Mouse (Mus musculus): ENCODE measurements around the gene Tlr2.

Tlr2 gene

DNA sequence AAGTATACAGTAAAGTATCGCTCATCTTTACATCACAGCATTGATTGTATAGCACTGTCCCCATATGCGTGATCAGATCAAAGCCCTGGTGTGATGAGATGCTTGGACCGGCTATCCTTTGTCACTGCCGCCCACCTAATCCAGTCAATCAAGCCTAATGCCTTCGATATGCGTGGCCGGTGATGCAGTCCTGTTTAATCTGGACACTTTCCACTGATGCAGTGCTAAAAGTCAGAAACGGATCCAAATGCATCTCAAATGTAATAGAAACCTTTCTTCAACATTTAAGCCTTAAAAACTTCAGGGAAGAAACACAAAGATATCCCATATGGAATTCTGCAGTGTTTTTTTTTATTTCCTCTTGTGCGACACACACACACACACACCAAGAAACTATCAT is 13.9 kb downstream of the Tlr2 start:
- DNase-seq = no peak

DNA sequence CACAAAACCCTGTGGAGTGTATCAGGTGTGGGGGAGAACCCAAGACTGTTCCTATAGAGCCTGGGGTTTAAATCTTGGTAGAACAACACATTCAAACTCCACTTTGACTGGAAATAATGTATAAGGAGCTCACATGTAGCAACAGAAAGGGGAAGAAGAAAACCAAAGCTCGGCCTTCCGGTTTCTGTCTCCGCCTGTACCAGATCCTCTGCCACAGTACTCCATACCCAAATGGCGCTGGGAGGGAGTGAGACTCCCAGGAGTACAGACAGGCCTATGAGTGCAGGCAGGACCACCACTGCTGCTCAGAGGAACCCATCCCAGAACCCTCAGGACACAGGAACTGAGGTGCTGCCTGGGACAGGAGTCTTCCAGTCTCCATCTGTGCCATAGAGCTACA is 17.8 kb downstream of the Tlr2 start:
- no peak for DNase-seq

DNA sequence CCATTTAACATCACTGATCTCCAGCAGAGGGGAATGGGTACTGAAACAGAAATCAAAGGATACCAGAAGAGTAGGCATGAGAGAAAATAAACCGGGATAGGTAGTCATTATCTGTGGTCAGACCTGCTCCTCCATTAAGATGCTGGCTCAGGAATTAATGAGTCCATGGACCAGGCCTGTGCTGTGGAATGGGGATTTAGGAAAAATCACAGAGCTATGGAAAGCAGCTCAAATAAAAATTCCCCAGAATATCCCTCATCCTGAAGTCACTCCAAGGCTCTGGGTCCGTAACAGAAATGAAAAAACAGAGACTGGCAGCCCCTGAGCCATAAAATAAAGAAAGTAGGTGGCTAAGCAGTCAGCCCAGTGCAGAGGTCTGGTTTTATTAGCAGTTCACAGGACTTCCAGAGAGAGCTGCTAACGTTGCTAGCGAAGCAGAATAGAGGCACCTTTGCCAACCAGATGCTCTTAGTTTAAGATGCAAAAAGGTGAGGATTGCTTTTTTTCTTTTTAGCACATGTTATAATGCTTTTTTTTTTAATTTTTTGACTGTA is 25.1 kb downstream of the Tlr2 start:
- no peak for DNase-seq

DNA sequence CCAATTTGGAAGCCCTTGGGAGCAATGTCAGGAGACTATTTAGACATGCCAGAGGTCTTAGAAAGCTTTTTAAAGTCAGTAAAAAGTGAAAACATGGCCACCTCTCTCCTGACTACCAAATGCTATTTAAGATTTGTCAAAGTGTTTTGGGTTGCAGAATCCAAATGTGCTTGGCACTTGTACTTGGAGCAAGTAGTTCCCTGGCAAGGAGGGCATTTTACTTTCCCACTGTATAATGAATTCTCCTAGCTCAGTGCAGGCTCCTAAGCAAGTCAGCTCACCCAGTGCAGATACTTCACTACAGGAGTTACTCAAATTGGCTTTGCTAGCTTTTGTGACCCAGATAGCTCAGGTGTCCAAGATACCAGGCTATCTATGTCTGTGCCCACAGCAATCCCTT is 28.7 kb downstream of the Tlr2 start:
- no peak for DNase-seq

DNA sequence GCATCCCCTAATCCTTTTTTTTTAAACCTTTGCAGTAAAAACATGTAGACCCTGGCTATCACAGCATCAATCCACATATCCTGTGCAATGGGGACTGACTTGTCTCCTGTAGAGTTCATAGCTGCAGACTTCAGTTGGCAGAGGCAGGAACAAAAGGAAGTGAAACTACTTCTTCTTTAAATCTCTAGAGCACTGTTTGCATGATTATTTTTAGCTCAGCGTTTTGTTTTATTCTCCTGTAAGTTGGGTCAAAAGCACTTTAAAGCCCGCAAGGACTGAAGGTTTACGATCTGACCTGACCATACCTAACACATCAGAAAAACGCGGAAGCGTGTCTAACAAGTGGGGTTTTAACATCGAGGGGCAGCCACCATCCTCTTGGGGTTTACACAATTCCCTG is 29.6 kb downstream of the Tlr2 start:
- no peak for DNase-seq

DNA sequence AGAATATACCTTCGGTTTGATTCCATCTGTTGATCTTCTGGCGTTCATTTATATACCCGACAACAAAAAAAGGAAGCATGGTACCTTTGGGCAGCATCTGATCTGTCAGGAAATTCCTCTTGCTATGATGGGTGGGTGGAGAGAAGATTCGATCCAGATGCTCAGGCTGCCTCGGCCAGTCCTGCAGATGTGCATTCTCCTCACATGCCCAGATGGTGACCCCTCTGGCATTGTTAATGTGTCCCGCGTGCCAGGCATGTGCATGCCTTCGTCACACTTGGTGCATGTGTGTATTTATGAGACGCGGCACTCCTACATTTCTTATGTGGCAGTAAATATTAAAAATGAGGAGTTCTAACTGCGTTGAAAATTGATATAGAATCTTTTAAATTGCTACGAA is 33.1 kb downstream of the Tlr2 start:
- DNase-seq = no peak

DNA sequence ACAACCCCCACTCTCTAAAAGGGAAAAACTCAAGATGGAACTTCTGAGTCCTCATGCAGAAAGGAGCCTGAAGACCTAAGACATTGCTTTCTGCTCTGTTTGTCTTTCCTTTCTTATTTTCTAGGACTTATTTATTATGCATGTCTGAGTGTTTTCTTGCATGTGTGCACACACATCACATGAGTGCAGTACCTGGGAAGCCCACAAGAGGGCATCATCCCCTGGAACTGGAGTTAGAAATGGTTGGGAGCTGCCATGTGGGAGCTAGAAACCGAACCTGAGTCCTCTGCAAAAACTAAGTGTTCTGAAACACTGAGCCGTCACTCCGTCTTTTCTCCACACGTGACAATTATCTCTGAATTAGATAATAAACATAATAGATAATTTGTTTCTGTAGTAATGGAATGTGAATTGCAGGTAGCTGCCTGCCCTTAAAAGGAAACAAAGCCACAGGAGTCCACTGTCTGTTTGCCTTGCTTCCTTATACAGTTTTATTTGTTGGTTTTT is 39.9 kb downstream of the Tlr2 start:
- DNase-seq = no peak

DNA sequence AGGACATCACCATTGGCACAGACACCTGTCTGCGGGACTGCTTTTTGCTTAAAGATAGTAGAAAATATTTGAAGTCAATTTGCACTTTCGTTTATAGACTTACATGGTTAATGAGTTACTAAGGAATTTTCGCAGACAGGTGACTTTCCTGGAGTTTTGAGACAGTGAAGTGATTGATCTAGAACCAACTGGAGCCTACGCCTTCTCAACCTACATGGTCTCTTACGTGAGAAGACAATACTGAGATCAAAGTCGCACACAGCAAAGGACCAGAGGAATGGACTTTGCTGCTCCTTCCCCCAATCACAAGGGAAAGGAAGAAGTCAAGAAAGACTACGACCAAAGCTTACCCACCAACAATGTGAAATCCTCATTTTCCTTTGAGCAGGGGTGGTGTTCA is 42.1 kb downstream of the Tlr2 start:
- DNase-seq = no peak

DNA sequence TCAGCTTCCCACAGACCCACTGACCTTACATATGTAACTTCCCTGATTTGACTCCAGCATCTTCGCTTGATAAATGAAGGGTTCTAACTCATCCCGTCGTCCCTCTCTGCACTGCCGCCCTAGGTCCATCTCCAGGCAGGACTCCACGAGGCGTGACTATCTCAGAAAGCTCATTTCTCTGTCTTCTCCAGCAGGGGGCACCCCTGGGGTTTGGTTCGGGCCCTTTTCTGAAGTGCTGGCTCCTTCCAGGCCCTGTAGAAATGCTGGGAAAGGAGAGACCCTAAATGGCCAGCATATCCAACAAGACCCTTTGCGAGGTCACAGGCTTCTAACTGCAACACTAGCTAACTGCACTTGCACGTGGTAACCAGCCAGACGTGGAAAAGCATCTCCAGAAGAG is 43.7 kb downstream of the Tlr2 start:
- peak; percentile 8 for DNase-seq

DNA sequence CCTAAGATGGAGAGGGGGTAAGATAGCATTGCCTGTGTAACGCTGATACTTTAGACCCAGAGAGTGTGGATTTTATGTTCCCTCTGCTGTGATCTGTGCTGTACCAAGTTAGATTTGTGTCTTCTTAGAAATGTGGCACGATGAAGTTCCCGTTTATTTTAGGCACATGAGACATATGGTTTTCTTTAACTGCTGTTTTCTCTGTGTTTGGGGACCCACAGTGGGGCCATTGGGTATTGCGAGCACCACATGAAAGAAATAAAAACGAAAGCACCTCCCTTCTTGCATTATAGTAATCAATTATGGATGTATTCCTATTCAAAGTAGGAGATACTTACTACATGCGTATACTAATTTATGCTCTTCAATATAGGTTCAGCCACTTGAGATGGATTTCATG is 44.5 kb downstream of the Tlr2 start:
- no peak for DNase-seq

DNA sequence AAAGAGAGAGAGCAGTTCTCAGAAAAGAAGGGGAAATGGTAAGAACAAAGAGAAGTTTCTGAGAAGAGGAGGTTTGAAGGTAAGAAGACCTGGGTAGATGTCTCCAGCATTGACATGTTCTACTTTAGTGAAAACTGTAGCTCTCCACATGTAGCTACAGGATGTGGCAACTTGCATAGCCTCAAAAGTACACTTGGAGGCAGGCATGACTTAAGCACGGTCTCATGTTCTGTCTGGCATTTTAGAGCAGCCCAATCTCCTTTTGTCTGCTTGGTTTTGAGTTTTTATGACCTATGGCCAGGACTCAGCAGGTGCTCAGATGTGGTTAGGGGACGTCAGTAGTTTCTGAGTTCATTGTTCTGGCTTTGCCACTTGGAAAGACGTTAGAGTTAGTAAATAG is 50.1 kb downstream of the Tlr2 start:
- DNase-seq = no peak

DNA sequence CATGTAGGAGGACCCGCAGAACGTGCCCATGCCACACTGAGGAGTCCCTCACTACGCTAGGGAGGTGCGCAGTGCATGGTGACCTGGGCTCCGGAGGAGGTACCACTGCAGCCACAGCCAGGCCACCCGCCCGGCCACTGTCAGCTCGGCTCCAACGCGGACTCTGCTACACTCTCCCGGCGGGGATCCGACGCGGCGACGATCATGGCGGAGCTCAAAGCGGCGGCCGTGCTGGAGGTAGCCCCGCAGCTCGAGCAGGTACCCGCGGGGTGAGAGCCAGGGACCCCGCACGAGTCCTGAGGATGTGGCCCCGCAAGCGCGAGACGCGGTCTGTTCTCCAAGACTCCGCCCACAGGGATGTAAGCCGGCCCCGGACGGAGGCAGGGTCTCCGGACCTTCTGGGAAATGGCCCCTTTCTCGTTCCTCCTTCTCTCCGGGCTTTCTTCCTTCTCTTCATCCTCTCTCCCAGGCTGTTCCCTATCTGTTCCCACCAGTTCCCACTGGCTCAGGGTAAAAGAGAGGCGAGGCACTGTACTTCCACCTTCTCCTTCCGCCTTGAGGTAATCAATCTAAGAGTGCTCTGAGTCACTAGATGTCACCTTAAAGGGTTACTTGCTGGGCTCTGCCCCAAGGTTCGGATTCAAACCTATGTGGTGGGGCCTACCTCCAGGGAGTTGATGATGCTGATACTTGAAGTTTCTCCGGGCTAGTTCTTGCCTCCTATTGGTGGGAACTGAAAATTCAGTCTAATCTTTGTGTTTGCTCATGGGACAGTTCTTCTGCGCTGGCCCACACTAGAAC is 51.7 kb downstream of the Tlr2 start:
- DNase-seq = no peak

DNA sequence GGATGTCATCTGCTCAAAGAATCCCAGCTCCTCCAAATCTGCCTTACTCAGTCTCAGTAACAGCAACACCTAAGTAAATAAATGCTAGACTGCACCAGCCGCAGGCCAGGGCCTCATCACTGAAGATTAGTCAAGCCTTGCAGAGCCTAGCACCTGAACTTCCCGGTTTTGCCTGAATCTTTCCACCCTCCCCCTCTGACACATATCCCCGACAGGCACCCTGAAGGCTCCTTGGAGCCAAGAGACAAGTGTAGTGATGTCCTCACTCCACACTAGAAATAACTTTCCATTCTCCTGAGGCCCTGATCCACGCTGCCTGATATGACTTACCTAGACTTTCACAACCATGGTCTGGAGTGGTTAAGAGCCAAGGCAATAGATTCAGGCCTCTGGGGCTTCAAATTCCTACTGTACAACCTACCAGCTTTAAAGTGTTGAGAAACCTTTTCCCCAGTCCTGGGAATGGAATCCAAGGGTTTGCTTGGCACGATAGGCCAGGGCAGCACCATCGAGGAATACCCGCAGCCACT is 53.7 kb downstream of the Tlr2 start:
- DNase-seq = no peak

DNA sequence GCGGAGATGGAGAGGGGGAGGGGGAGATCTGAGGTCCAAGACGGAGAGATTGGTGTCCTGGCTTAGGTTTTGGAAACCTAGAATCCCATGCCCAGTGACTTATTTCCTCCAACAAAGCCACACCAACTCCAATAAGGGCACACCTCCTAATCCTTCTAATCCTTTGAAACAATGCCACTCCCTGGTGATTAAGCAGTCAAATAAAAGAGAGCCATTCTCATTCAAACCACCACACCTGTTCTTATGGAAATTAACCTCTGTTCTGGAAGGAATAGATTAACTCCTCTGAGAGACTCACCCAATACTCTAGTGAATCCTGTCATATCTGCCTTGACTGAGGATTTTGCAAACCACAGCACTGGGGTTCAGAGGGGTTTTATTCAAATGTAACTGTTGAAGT is 54.5 kb downstream of the Tlr2 start:
- DNase-seq = no peak

Data from cerebellum, adult 9-11 months (tissue).